Mouse (Mus musculus) CD4-positive helper T cell, adult 2 months (primary cell): ENCODE results near the gene Hecw1.

Experiments
- DNase-seq: peaks from one replicate; pipeline ENCODE4 v3.0.0-alpha.2; 2012; ENCODE audit warnings: low read depth, missing footprints, low spot score

The Hecw1 gene

GRCm38 (mm10) chr13:14522906-14523269 is at the start of gene Hecw1:
Gene Hecw1 (minus strand): TSS chr13:14523228.
- no peak for DNase-seq

GRCm38 (mm10) chr13:14561336-14561735 is 38.3 kb upstream of the Hecw1 start:
- DNase-seq = no peak

- DNase-seq = no peak
Observed at GRCm38 (mm10) chr13:14552628-14553027, 29.6 kb upstream of the Hecw1 start.

- DNase-seq = no peak
Observed at GRCm38 (mm10) chr13:14542860-14543259, 19.8 kb upstream of the Hecw1 start.

GRCm38 (mm10) chr13:14522128-14522905 is 711 bp downstream of the Hecw1 start:
- DNase-seq = no peak

- DNase-seq = no peak
Observed at GRCm38 (mm10) chr13:14521746-14522127, 1.3 kb downstream of the Hecw1 start.

- DNase-seq = no peak
Observed at GRCm38 (mm10) chr13:14519605-14520004, 3.4 kb downstream of the Hecw1 start.

GRCm38 (mm10) chr13:14517478-14517877 is 5.5 kb downstream of the Hecw1 start:
- DNase-seq = no peak

- DNase-seq = no peak
Observed at GRCm38 (mm10) chr13:14515106-14515505, 7.9 kb downstream of the Hecw1 start.

GRCm38 (mm10) chr13:14513934-14514333 is 9.1 kb downstream of the Hecw1 start:
- DNase-seq = no peak

GRCm38 (mm10) chr13:14506765-14507164 is 16.3 kb downstream of the Hecw1 start:
- no peak for DNase-seq

- no peak for DNase-seq
Observed at GRCm38 (mm10) chr13:14500251-14500650, 22.8 kb downstream of the Hecw1 start.

- no peak for DNase-seq
Observed at GRCm38 (mm10) chr13:14498780-14499179, 24.2 kb downstream of the Hecw1 start.

GRCm38 (mm10) chr13:14496954-14497353 is 26.1 kb downstream of the Hecw1 start:
- DNase-seq = no peak

- DNase-seq = no peak
Observed at GRCm38 (mm10) chr13:14487812-14488211, 35.2 kb downstream of the Hecw1 start.

- DNase-seq = no peak
Observed at GRCm38 (mm10) chr13:14471121-14471520, 51.9 kb downstream of the Hecw1 start.

- no peak for DNase-seq
Observed at GRCm38 (mm10) chr13:14467517-14467916, 55.5 kb downstream of the Hecw1 start.

GRCm38 (mm10) chr13:14461036-14461435 is 62.0 kb downstream of the Hecw1 start:
- DNase-seq = no peak

- no peak for DNase-seq
Observed at GRCm38 (mm10) chr13:14457043-14457442, 66.0 kb downstream of the Hecw1 start.

GRCm38 (mm10) chr13:14439540-14439939 is 83.5 kb downstream of the Hecw1 start:
- no peak for DNase-seq

GRCm38 (mm10) chr13:14428845-14429553 is 94.0 kb downstream of the Hecw1 start:
- no peak for DNase-seq

- no peak for DNase-seq
Observed at GRCm38 (mm10) chr13:14424836-14425235, 98.2 kb downstream of the Hecw1 start.

GRCm38 (mm10) chr13:14413405-14413804 is 109.6 kb downstream of the Hecw1 start:
- no peak for DNase-seq
